Mouse (Mus musculus): ENCODE data around the gene Mad2l1bp.

Mad2l1bp gene

DNA sequence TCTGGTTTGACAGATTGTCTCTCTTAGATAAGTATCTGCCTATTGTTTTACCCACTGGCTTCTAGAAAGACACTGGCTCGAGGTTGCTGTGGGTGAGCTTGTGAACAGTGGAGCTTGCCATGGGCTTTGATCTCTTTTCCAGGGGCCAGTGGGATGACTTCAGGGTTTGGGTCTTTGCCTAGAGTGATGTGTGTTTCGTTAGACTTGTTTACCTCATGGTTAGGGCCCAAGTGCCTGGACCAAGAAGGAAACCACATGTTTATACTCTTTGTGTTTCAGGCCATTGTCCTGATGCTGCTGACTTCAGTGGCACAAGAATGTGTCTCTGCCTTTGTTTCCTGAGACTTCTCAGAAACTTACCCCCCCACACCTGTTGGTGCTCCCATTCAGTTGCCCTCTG lies 37.9 kb downstream of the Mad2l1bp start:
- no peak for DNase-seq (ENCODE audit: extremely low read depth, insufficient read length, low spot score)

GRCm38 (mm10) chr17:46110402-46111289 lies 42.7 kb downstream of the Mad2l1bp start, which contains the start of gene Mrps18a:
Gene Mrps18a, plus strand, starts transcription at chr17:46110986.
- peak; percentile 85 for DNase-seq (ENCODE audit: extremely low read depth, insufficient read length, low spot score)

GRCm38 (mm10) chr17:46108286-46108685 lies 45.1 kb downstream of the Mad2l1bp start:
- no peak for DNase-seq (ENCODE audit: extremely low read depth, insufficient read length, low spot score)

DNA sequence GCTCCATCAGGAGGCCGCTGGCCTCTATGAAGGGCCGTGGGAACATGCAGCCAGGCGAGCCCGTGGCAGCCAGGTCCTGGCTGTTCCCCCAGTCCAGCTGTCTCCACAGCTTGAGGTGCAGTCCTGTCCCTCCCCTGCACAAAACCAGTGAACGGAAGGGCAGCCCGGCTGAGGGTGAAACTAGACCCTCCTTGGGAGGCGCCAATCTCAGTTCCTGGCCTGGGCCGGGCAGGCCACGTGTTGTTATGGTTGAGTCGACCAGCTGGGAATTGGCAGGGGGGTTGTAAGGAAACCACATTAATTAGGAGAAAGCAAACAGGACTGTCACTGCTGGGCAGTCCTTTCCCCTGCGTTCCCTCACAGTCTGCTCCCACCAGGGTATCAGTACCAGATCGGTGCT lies 48.9 kb downstream of the Mad2l1bp start:
- DNase-seq (ENCODE audit: extremely low read depth, insufficient read length, low spot score), result no peak

GRCm38 (mm10) chr17:46102608-46103159 lies 50.7 kb downstream of the Mad2l1bp start:
- DNase-seq (ENCODE audit: extremely low read depth, insufficient read length, low spot score), result no peak

GRCm38 (mm10) chr17:46101906-46102305 lies 51.4 kb downstream of the Mad2l1bp start:
- DNase-seq (ENCODE audit: extremely low read depth, insufficient read length, low spot score), result no peak

DNA sequence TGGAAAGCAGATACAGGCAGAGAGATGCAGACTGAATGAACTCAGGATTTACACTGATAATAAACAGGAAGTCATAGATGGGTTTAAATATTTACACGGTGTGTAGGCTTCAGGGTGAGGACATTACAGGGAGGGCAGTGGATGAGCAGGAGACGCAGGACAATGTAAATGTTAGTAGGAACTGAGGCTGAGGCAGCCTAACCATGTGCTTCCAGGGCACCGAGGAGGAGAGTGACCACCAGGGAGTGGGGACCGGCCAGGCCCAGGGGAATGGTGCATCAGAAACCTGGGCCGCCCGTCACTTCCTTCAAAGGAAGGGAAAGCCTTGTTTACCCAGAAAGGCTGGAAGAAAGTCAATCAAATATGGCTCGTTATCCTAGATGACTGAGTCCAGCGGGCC lies 54.8 kb downstream of the Mad2l1bp start:
- no peak for DNase-seq (ENCODE audit: extremely low read depth, insufficient read length, low spot score)
